Mouse (Mus musculus): ENCODE measurements around the gene Dnttip1. TPM values are rescaled to one million over a fixed set of nuclear protein-coding genes. Genes with fewer than 3 reads are reported as not detected.

Dnttip1 gene
- 10 to 100 TPM; 64.6 to 68.8 TPM for polyA plus RNA-seq (2017; shearing (Covaris generic))

DNA sequence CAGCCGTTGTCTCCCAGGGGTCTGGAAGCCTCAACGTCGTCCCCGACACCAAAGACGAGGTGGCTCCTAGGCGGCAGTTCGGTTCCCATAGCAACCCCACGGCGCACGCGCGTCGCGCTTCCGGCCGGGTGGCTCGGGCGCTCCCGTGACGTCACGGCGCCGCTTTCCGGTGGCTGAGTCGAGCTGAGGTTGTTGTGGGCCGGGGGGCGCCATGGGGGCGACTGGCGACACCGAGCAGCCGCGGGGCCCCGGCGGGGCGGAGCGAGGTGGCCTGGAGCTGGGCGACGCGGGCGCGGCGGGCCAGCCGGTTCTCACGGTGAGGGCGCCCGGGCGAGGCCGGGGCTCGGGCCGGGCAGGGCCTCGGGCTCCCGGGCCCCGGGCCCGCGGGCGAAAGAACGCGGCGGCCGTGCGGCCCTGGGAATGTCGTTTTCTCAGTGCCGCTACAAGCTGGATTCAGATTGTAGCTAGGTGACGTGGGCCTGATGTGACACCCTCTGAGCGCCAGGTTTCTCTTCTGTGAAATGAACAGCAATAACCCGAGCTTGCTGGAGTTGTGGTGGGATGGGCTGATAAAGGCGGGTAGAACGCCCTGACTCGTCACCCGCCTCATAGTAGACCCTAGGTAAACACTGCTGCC, at the start of gene Dnttip1, which contains the start of gene Wfdc3:
Dnttip1 (plus strand) TSS at position 141 of the 637 bp plus-strand sequence.
Wfdc3 (minus strand) TSS at position 89 of the 637 bp plus-strand sequence.

GRCm38 (mm10) chr2:164698201-164698600, 47.6 kb upstream of the Dnttip1 start, which contains the start of gene Spint4:
Gene Spint4 (plus strand): TSS chr2:164698501.

DNA sequence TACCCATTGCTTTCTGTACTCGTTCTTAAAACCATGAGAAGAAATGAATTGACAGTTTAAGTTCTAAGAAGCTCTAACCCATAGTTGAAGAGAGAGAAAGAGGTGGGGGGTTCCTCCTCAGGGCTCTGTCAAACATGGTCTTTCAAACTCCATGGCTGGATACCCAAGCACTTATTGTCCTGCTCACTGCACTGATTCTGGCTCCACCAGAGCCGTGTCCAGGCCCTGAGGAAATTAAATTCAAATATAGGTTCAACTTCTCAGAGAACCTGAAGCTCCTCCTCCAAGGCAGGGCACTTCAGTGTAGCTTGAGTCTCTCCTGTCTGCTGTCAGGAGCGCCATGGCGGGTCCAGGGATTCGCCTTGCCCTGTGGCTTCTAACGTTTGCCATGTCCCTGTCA, 30.8 kb upstream of the Dnttip1 start, which contains the start of gene Spint5:
Spint5 (plus strand) TSS at position 301 of the 400 bp plus-strand sequence.

GRCm38 (mm10) chr2:164769258-164770037, 23.7 kb downstream of the Dnttip1 start, which contains the start of gene Ube2c:
Gene Ube2c (plus strand): TSS chr2:164769898.

GRCm38 (mm10) chr2:164779481-164780086, 33.8 kb downstream of the Dnttip1 start, which contains the start of gene Tnnc2:
Gene Tnnc2 (minus strand): TSS chr2:164779967.

DNA sequence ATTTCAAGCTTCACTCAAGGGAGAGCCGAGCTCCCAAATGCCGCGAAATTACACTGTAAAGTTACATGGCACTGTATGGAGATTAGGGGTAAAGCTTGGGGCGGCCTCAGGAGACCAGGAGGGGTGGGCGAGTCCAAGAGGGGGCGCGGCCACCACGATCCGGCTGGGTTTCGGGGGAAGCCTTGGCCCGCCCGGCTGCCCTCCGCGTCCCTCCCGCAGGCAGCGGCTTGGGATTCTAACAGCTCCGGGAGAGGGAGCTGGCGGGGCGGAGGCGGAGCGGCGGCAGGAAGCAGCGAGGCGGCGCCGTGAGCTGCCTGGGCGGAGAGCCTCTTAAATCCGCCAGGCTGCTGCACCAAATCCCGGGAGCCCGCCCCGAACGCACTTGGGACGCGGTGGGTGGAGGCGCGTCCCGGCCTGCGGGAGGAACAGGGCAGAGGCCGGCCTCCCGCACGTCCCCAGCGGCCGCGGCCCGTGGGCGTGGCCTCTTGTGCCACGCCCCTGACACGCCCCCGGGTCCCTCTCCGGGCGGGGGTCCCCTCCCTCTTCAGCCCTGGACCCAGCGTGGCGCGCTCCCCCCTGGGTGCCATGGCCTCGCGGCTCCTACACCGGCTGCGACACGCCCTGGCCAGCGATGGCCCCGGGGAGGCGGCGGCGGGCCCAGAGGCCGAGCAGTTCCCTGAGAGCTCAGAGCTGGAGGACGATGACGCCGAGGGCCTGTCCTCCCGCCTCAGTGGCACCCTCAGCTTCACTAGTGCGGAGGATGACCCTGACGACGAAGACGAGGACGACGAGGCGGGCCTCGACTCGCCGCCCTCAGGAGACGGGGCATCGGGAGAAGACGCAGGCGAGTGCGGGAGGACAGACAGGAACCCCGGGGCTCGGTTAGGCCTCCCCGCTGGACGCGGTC, 40.0 kb downstream of the Dnttip1 start, which contains the start of gene Snx21:
Snx21 (plus strand) TSS at position 343 of the 907 bp plus-strand sequence.

GRCm38 (mm10) chr2:164804533-164805331, 58.9 kb downstream of the Dnttip1 start, which contains the start of the genes Acot8 and Zswim3:
Gene Acot8 (minus strand): TSS chr2:164804882.
Gene Zswim3 (plus strand): TSS chr2:164805098.

Other genes starting within 250 kb of the Dnttip1 start
- 10 to 100 TPM; 32.7 to 39.1 TPM for gene Pigt, start 248.5 kb upstream of the Dnttip1 start, polyA plus RNA-seq (2017; shearing (Covaris generic))
- gene Wfdc2, start 183.6 kb upstream of the Dnttip1 start, polyA plus RNA-seq (2017; shearing (Covaris generic)) = 1 to 10 TPM in 1 of 2 experiments, under 1 TPM in 1; 0.43 to 1.1 TPM
- not detected for gene Spint3, start 172.5 kb upstream of the Dnttip1 start, polyA plus RNA-seq (2017; shearing (Covaris generic))
- gene Wfdc6a, start 160.5 kb upstream of the Dnttip1 start, polyA plus RNA-seq (2017; shearing (Covaris generic)) = not detected
- gene Eppin, start 152.4 kb upstream of the Dnttip1 start, polyA plus RNA-seq (2017; shearing (Covaris generic)) = not detected
- under 1 TPM in 1 of 2 experiments, not detected in 1; 0.28 TPM for gene Wfdc6b, start 132.5 kb upstream of the Dnttip1 start, polyA plus RNA-seq (2017; shearing (Covaris generic))
- gene Wfdc8, start 132.4 kb upstream of the Dnttip1 start, polyA plus RNA-seq (2017; shearing (Covaris generic)) = under 1 TPM in 1 of 2 experiments, not detected in 1; 0.12 TPM
- not detected for gene Wfdc16, start 107.2 kb upstream of the Dnttip1 start, polyA plus RNA-seq (2017; shearing (Covaris generic))
- not detected for gene Wfdc10, start 89.9 kb upstream of the Dnttip1 start, polyA plus RNA-seq (2017; shearing (Covaris generic))
- not detected for gene Wfdc9, start 89.4 kb upstream of the Dnttip1 start, polyA plus RNA-seq (2017; shearing (Covaris generic))
- gene Wfdc11, start 71.9 kb upstream of the Dnttip1 start, polyA plus RNA-seq (2017; shearing (Covaris generic)) = not detected
- not detected for gene Wfdc13, start 60.9 kb upstream of the Dnttip1 start, polyA plus RNA-seq (2017; shearing (Covaris generic))
- not detected for gene Spint4, start 47.5 kb upstream of the Dnttip1 start, polyA plus RNA-seq (2017; shearing (Covaris generic))
- not detected for gene Spint5, start 30.7 kb upstream of the Dnttip1 start, polyA plus RNA-seq (2017; shearing (Covaris generic))
- under 1 TPM in 1 of 2 experiments, not detected in 1; 0.49 TPM for gene Wfdc3, start 52 bp upstream of the Dnttip1 start, polyA plus RNA-seq (2017; shearing (Covaris generic))
- gene Ube2c, start 23.9 kb downstream of the Dnttip1 start, polyA plus RNA-seq (2017; shearing (Covaris generic)) = 10 to 100 TPM; 20.3 to 34.2 TPM
- gene Tnnc2, start 34.0 kb downstream of the Dnttip1 start, polyA plus RNA-seq (2017; shearing (Covaris generic)) = not detected
- gene Snx21, start 39.8 kb downstream of the Dnttip1 start, polyA plus RNA-seq (2017; shearing (Covaris generic)) = 10 to 100 TPM in 1 of 2 experiments, 1 to 10 TPM in 1; 7.8 to 11.3 TPM
- gene Acot8, start 58.9 kb downstream of the Dnttip1 start, polyA plus RNA-seq (2017; shearing (Covaris generic)) = 10 to 100 TPM; 43.0 to 44.5 TPM
- 1 to 10 TPM; 4.5 to 9.6 TPM for gene Zswim3, start 59.1 kb downstream of the Dnttip1 start, polyA plus RNA-seq (2017; shearing (Covaris generic))
- gene Zswim1, start 76.7 kb downstream of the Dnttip1 start, polyA plus RNA-seq (2017; shearing (Covaris generic)) = 10 to 100 TPM; 16.1 to 16.4 TPM
- gene Spata25, start 82.6 kb downstream of the Dnttip1 start, polyA plus RNA-seq (2017; shearing (Covaris generic)) = under 1 TPM in 1 of 2 experiments, not detected in 1; 0.67 TPM
- gene Ctsa, start 86.9 kb downstream of the Dnttip1 start, polyA plus RNA-seq (2017; shearing (Covaris generic)) = 100 to 1,000 TPM; 220 to 295 TPM
- 1 to 10 TPM; 1.6 to 2.6 TPM for gene Neurl2, start 87.5 kb downstream of the Dnttip1 start, polyA plus RNA-seq (2017; shearing (Covaris generic))
- gene Pltp, start 111.7 kb downstream of the Dnttip1 start, polyA plus RNA-seq (2017; shearing (Covaris generic)) = 1 to 10 TPM; 2.9 to 7.1 TPM
- gene Pcif1, start 133.3 kb downstream of the Dnttip1 start, polyA plus RNA-seq (2017; shearing (Covaris generic)) = 100 to 1,000 TPM; 130 to 134 TPM
- gene Zfp335, start 165.8 kb downstream of the Dnttip1 start, polyA plus RNA-seq (2017; shearing (Covaris generic)) = 10 to 100 TPM; 21.9 to 32.6 TPM
- gene Mmp9, start 194.8 kb downstream of the Dnttip1 start, polyA plus RNA-seq (2017; shearing (Covaris generic)) = 10 to 100 TPM in 1 of 2 experiments, 1 to 10 TPM in 1; 1.6 to 46.3 TPM
- gene Slc12a5, start 214.8 kb downstream of the Dnttip1 start, polyA plus RNA-seq (2017; shearing (Covaris generic)) = under 1 TPM; 0.25 to 0.57 TPM